Mouse (Mus musculus): ENCODE results near the gene Ap3d1. TPM values are rescaled to one million over a fixed set of nuclear protein-coding genes. Genes with fewer than 3 reads are reported as not detected.

The Ap3d1 gene
- polyA plus RNA-seq, 1 experiment from 2014 or later = 44.0 TPM

GRCm38 (mm10) chr10:80671936-80672690 is 70.0 kb downstream of the Ap3d1 start:
- Histone ChIP-seq H3K36me3 (peaks cover 67% of the 10 kb centered on the region), H3K4me1 (peaks cover 52% of the 10 kb centered on the region), H3K9ac (peak overlapping the region; percentile 100; the same call in 1 of the 2 replicates), H3K27ac (replicated peaks) (no peak overlapping the region), H3K4me3 (no peak overlapping the region; the same call in 1 of the 2 replicates), H3K9me3 (no peaks in the 10 kb centered on the region), H3K27me3 (replicated peaks) (no peaks in the 10 kb centered on the region), H3K4me2 (peak overlapping the region; percentile 97; the same call in 1 of the 2 replicates)
- ATAC-seq (ENCODE audit: extremely low read depth, insufficient number of reproducible peaks, low FRiP score, low TSS enrichment) = no peak
- 85% methylated on average over 11 of the region's 11 CpGs for WGBS

- no peak for ATAC-seq (ENCODE audit: extremely low read depth, insufficient number of reproducible peaks, low FRiP score, low TSS enrichment)
- H3K9ac ChIP-seq = no peak overlapping the region
- H3K4me3 ChIP-seq = no peak overlapping the region
- no peak overlapping the region for H3K4me2 ChIP-seq
- no peak overlapping the region for H3K27ac ChIP-seq (replicated peaks)
- 87% methylated on average over 4 of the region's 4 CpGs for WGBS
- H3K9me3 ChIP-seq = no peaks in the 10 kb centered on the region
- peaks cover 76% of the 10 kb centered on the region for H3K36me3 ChIP-seq
- H3K27me3 ChIP-seq (replicated peaks) = no peaks in the 10 kb centered on the region
- H3K4me1 ChIP-seq = peaks cover 54% of the 10 kb centered on the region
Observed at GRCm38 (mm10) chr10:80671251-80671650, 70.8 kb downstream of the Ap3d1 start.

GRCm38 (mm10) chr10:80670531-80670930 is 71.5 kb downstream of the Ap3d1 start:
- H3K36me3 ChIP-seq = peaks cover 83% of the 10 kb centered on the region
- H3K4me2 ChIP-seq = no peak overlapping the region
- no peak overlapping the region for H3K27ac ChIP-seq (replicated peaks)
- H3K27me3 ChIP-seq (replicated peaks) = no peaks in the 10 kb centered on the region
- H3K9ac ChIP-seq = no peak overlapping the region
- no peaks in the 10 kb centered on the region for H3K9me3 ChIP-seq
- WGBS = 89% methylated on average over 2 of the region's 2 CpGs
- H3K4me1 ChIP-seq = peaks cover 61% of the 10 kb centered on the region
- no peak for ATAC-seq (ENCODE audit: extremely low read depth, insufficient number of reproducible peaks, low FRiP score, low TSS enrichment)
- H3K4me3 ChIP-seq = no peak overlapping the region

- Histone ChIP-seq H3K4me2 (no peak overlapping the region), H3K36me3 (peaks cover 85% of the 10 kb centered on the region), H3K27ac (replicated peaks) (no peak overlapping the region), H3K4me1 (peaks cover 63% of the 10 kb centered on the region), H3K27me3 (replicated peaks) (no peaks in the 10 kb centered on the region), H3K9me3 (no peaks in the 10 kb centered on the region), H3K9ac (no peak overlapping the region), H3K4me3 (no peak overlapping the region)
- no peak for ATAC-seq (ENCODE audit: extremely low read depth, insufficient number of reproducible peaks, low FRiP score, low TSS enrichment)
- 94% methylated on average over 7 of the region's 7 CpGs for WGBS
Observed at GRCm38 (mm10) chr10:80669737-80670485, 72.2 kb downstream of the Ap3d1 start.

- 88% methylated on average over 12 of the region's 12 CpGs for WGBS
- Histone ChIP-seq H3K9ac (no peak overlapping the region), H3K4me3 (no peak overlapping the region), H3K9me3 (no peaks in the 10 kb centered on the region), H3K27me3 (replicated peaks) (no peaks in the 10 kb centered on the region), H3K4me1 (peaks cover 63% of the 10 kb centered on the region), H3K27ac (replicated peaks) (no peak overlapping the region), H3K4me2 (no peak overlapping the region), H3K36me3 (peaks cover 85% of the 10 kb centered on the region)
- ATAC-seq (ENCODE audit: extremely low read depth, insufficient number of reproducible peaks, low FRiP score, low TSS enrichment) = no peak
Observed at GRCm38 (mm10) chr10:80669018-80669417, 73.0 kb downstream of the Ap3d1 start.

- Histone ChIP-seq H3K4me3 (no peak overlapping the region), H3K9ac (no peak overlapping the region), H3K27ac (replicated peaks) (no peak overlapping the region), H3K36me3 (peaks cover 83% of the 10 kb centered on the region), H3K4me2 (no peak overlapping the region), H3K27me3 (replicated peaks) (no peaks in the 10 kb centered on the region), H3K9me3 (no peaks in the 10 kb centered on the region), H3K4me1 (peaks cover 63% of the 10 kb centered on the region)
- 88% methylated on average over 11 of the region's 11 CpGs for WGBS
- no peak for ATAC-seq (ENCODE audit: extremely low read depth, insufficient number of reproducible peaks, low FRiP score, low TSS enrichment)
Observed at GRCm38 (mm10) chr10:80668614-80669013, 73.5 kb downstream of the Ap3d1 start.

GRCm38 (mm10) chr10:80666837-80667412 is 75.1 kb downstream of the Ap3d1 start:
- no peaks in the 10 kb centered on the region for H3K9me3 ChIP-seq
- no peak for ATAC-seq (ENCODE audit: extremely low read depth, insufficient number of reproducible peaks, low FRiP score, low TSS enrichment)
- WGBS = 77% methylated on average over 19 of the region's 19 CpGs
- H3K4me2 ChIP-seq = no peak overlapping the region
- H3K27ac ChIP-seq (replicated peaks) = no peak overlapping the region
- no peak overlapping the region for H3K4me3 ChIP-seq
- no peaks in the 10 kb centered on the region for H3K27me3 ChIP-seq (replicated peaks)
- H3K9ac ChIP-seq = 0 out of 2 replicates have a peak overlapping the region, but pooled peaks have one; percentile 52
- H3K4me1 ChIP-seq = peaks cover 57% of the 10 kb centered on the region
- peaks cover 66% of the 10 kb centered on the region for H3K36me3 ChIP-seq

- no peak for ATAC-seq (ENCODE audit: extremely low read depth, insufficient number of reproducible peaks, low FRiP score, low TSS enrichment)
Observed at GRCm38 (mm10) chr10:80665981-80666733, 75.9 kb downstream of the Ap3d1 start.

GRCm38 (mm10) chr10:80665459-80665858 is 76.6 kb downstream of the Ap3d1 start:
- Histone ChIP-seq H3K4me1 (peaks cover 46% of the 10 kb centered on the region), H3K27ac (replicated peaks) (peak overlapping the region; percentile 90), H3K36me3 (peaks cover 51% of the 10 kb centered on the region), H3K27me3 (replicated peaks) (no peaks in the 10 kb centered on the region), H3K9ac (peak overlapping the region; percentile 56), H3K4me2 (peak overlapping the region; percentile 61), H3K4me3 (no peak overlapping the region), H3K9me3 (no peaks in the 10 kb centered on the region)
- no peak for ATAC-seq (ENCODE audit: extremely low read depth, insufficient number of reproducible peaks, low FRiP score, low TSS enrichment)
- 61% methylated on average over 4 of the region's 4 CpGs for WGBS

More at GRCm38 (mm10) chr10:80665981-80666733, 75.9 kb downstream of the Ap3d1 start:
- Histone ChIP-seq H3K27ac (replicated peaks) (peak overlapping the region; percentile 90), H3K9ac (peak overlapping the region; percentile 52), H3K9me3 (no peaks in the 10 kb centered on the region), H3K4me1 (peaks cover 49% of the 10 kb centered on the region), H3K4me2 (no peak overlapping the region), H3K27me3 (replicated peaks) (no peaks in the 10 kb centered on the region), H3K4me3 (no peak overlapping the region), H3K36me3 (peaks cover 58% of the 10 kb centered on the region)
- WGBS = 70% methylated on average over 10 of the region's 10 CpGs

GRCm38 (mm10) chr10:80665016-80665380 is 77.1 kb downstream of the Ap3d1 start:
- peaks cover 43% of the 10 kb centered on the region for H3K4me1 ChIP-seq
- peak overlapping the region; percentile 29 for H3K4me3 ChIP-seq
- peak overlapping the region; percentile 78 for H3K9ac ChIP-seq
- 7% methylated on average over 10 of the region's 10 CpGs for WGBS
- H3K27me3 ChIP-seq (replicated peaks) = no peaks in the 10 kb centered on the region
- peak; percentile 17; the same call in 1 of the 2 replicates for ATAC-seq (ENCODE audit: extremely low read depth, insufficient number of reproducible peaks, low FRiP score, low TSS enrichment)
- H3K36me3 ChIP-seq = peaks cover 47% of the 10 kb centered on the region
- H3K27ac ChIP-seq (replicated peaks) = peak overlapping the region; percentile 90
- H3K4me2 ChIP-seq = peak overlapping the region; percentile 61
- H3K9me3 ChIP-seq = no peaks in the 10 kb centered on the region

Data from heart, embryonic 13.5 days (tissue).